Mouse (Mus musculus): ENCODE measurements around the gene Cpeb3.

DNA sequence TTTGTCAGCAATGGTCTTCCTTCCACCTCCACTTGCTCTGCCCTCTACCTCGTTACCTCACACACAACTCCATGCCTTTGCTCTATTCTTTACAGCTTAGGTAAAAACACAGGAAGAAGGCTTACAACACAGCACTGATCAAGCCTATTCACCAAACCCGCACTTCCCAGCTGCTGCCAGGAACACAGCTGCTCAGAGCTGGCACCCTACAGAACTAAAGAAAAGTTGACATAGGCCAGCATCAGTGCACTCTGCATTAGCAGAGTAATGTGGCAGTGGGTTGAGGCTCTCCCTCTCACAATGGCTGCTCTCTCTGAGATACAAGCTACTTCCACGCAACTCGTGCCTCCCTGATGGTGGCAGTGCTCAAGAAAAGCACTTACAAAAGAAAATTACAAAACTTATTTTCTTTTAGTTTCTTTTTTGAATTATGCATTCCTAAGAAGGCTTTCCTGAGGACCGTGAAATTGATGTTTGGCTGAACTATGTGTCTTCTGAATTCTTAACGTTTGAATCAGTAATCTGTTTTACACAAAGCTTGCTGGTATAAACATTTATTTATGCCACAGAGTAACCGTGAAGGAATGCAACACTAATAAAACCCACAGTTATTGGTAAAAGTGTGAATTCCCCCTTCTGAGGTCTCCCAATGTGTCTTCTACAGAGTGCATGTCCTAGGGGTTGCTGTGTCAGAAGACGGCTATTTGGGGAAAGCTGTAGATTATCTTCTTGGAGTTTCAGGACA is 151.1 kb downstream of the Cpeb3 start:
- TF ChIP-seq TAL1 (conservative IDR thresholded peaks at IDR 0.05; ENCODE audit: low read depth, low read length) (no peak), CTCF (IDR thresholded peaks at IDR 0.05; ENCODE audit: low read depth, low read length) (no peak)
